Mouse (Mus musculus): ENCODE results near the gene Lrig1. TPM values are rescaled to one million over a fixed set of nuclear protein-coding genes. Genes with fewer than 3 reads are reported as not detected.
"Not testable (repeated sequence)": the region's sequence is repeated elsewhere in the genome, so short reads cannot be mapped to it uniquely, and the experiment has no call there.

Lrig1 gene
- polyA plus RNA-seq, 1 experiment from 2014 or later, result 13.5 TPM

- H3K27me3 ChIP-seq (ENCODE audit: insufficient read depth, low read length), result no peaks in the 10 kb centered on the region
- DNase-seq, result no peak
- 48% methylated on average over 1 of the region's 1 CpGs for WGBS
- H3K4me2 ChIP-seq, result no peak overlapping the region
- no peaks in the 10 kb centered on the region for H3K4me1 ChIP-seq (ENCODE audit: insufficient read depth)
- H3K9ac ChIP-seq, result no peak overlapping the region
- no peak for ATAC-seq (ENCODE audit: insufficient read depth)
- no peak overlapping the region for H3K27ac ChIP-seq (ENCODE audit: low read depth)
- H3K36me3 ChIP-seq (ENCODE audit: insufficient read depth), result no peaks in the 10 kb centered on the region
- H3K9me3 ChIP-seq (ENCODE audit: low read depth, low read length), result no peaks in the 10 kb centered on the region
- no peak overlapping the region for H3K4me3 ChIP-seq (ENCODE audit: low read depth, low read length)
- no peak for TF ChIP-seq CTCF (IDR thresholded peaks at IDR 0.05; ENCODE audit: low read depth)
Observed at GRCm38 (mm10) chr6:94561346-94561745, 138.6 kb downstream of the Lrig1 start.

GRCm38 (mm10) chr6:94560896-94561295, 139.1 kb downstream of the Lrig1 start:
- Histone ChIP-seq H3K36me3 (ENCODE audit: insufficient read depth) (no peaks in the 10 kb centered on the region), H3K27me3 (ENCODE audit: insufficient read depth, low read length) (no peaks in the 10 kb centered on the region), H3K4me2 (no peak overlapping the region), H3K27ac (ENCODE audit: low read depth) (no peak overlapping the region), H3K9ac (no peak overlapping the region), H3K4me3 (ENCODE audit: low read depth, low read length) (no peak overlapping the region), H3K4me1 (ENCODE audit: insufficient read depth) (no peaks in the 10 kb centered on the region), H3K9me3 (ENCODE audit: low read depth, low read length) (no peaks in the 10 kb centered on the region)
- WGBS, result 82% methylated on average over 1 of the region's 1 CpGs
- no peak for TF ChIP-seq CTCF (IDR thresholded peaks at IDR 0.05; ENCODE audit: low read depth)
- DNase-seq, result no peak
- no peak for ATAC-seq (ENCODE audit: insufficient read depth)

- H3K4me2 ChIP-seq; H3K36me3 ChIP-seq (ENCODE audit: insufficient read depth); H3K27ac ChIP-seq (ENCODE audit: low read depth); H3K4me3 ChIP-seq (ENCODE audit: low read depth, low read length); ATAC-seq (ENCODE audit: insufficient read depth); H3K27me3 ChIP-seq (ENCODE audit: insufficient read depth, low read length); H3K4me1 ChIP-seq (ENCODE audit: insufficient read depth); DNase-seq; H3K9me3 ChIP-seq (ENCODE audit: low read depth, low read length); H3K9ac ChIP-seq: not testable (repeated sequence)
- 54% methylated on average over 1 of the region's 1 CpGs for WGBS
Observed at GRCm38 (mm10) chr6:94558603-94559002, 141.4 kb downstream of the Lrig1 start.

Small RNAs within 50 kb of the gene (microRNA-seq; reads per million reads assigned to microRNA genes)
- not detected for gene Mir7041 (ENCODE audit: borderline number of aligned reads)

Other genes with a start within 250 kb of the Lrig1 start
- 7.1 TPM in 2 replicates for gene Slc25a26, start 199.8 kb downstream of the Lrig1 start, polyA plus RNA-seq (2014; fragmentation: Nextera tagmentation; extraction: Ambion mirVana)

Data from lung, embryonic 14.5 days (tissue).